Mouse (Mus musculus): ENCODE measurements around the gene Thnsl2.

Thnsl2 gene

DNA sequence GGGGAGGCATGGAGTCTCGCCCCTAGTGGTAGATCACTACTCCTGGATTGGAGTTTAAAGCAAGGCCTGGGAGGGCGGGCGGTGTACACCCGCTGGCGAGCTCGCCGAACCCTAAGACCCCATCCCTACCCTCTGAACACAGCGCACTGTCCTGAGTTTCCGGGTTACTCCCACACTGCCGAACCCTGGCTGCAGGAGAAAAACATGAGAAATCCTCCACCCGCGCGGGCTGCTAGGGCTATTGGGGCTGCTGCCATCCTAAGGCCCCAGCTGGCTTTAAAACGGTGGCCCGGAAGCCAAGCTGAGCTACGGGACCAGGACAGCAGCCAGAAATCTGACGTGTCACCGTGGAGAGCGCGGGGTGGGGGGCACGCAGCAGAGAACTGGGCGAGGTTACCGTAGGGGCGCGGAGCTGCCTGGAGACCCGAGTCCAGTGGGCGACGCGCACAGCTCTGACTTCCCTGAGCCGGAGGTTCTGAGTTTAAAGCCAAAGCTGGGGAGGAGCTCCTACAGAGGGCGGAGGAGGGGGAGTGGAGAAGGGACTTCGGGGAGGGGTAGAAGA, at the start of gene Thnsl2:
TSS of gene Thnsl2 (minus strand) at position 546 of the 562 bp plus-strand sequence.
- DNase-seq: peak; percentile 72

DNA sequence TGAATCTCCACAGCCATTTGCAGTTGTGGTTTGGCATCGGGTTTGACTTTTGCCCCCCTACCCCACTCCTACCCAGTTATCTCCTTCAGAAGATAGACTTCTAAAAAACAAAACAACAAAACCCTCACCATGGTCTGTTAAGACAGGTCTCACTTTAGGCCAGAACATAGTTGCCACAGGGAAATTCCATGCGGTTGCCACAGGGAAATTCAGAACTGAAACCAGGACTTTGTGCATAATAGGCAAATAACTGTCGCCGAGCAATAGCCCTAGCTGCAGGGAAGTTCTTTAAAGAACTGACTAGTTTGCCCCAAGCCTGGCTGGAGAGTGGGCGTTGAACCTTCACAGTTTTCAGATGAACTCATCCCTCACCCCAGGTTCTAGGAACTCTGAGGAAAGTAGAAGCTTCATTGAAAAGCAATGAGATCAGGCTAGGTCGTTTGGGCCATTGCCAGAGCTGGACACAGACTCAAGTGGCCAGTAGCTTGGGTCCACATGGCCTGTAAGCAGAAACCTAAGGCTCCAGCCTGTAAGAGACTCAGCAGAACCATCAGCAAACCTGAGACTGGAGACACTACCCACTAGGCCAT, 49.0 kb upstream of the Thnsl2 start:
- DNase-seq: no peak

DNA sequence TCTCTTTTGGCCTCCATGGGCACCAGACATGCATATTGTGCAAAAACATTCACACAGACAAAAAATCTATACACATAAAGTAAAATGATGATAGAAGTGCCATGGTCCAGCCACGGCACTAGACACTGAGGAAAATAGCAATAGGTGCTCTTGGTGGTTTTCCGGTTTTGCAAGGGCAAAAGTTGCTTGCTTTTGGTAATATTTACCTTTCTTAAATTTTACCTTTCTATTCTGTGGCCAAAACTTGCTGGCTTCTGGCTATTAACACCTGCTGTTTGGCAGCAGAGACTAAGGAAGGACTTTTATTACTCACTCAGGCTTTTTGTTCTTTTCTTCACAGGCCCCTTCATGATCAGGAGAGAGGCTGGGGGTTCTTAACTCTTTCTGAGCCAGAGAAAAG, 46.3 kb upstream of the Thnsl2 start:
- no peak for DNase-seq

DNA sequence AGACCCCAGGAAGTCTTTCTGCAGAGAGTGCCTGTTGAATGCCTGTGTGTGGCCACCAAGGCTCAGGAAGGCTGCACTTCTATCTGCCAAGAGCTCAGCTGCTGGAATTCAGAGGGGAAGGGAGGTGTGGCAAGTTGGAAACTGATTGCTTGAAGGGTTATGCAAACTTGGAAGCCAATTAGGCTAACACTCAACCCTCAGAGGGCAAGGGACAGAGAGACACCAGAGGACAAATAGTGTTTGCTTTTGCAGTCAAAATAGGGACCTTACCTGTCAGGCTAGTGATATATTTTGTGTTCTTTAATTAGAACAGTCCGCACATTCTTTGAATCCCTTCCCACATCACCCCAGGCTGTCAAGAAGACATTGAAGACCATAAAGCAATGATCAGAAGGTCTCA, 45.3 kb upstream of the Thnsl2 start:
- DNase-seq: no peak

DNA sequence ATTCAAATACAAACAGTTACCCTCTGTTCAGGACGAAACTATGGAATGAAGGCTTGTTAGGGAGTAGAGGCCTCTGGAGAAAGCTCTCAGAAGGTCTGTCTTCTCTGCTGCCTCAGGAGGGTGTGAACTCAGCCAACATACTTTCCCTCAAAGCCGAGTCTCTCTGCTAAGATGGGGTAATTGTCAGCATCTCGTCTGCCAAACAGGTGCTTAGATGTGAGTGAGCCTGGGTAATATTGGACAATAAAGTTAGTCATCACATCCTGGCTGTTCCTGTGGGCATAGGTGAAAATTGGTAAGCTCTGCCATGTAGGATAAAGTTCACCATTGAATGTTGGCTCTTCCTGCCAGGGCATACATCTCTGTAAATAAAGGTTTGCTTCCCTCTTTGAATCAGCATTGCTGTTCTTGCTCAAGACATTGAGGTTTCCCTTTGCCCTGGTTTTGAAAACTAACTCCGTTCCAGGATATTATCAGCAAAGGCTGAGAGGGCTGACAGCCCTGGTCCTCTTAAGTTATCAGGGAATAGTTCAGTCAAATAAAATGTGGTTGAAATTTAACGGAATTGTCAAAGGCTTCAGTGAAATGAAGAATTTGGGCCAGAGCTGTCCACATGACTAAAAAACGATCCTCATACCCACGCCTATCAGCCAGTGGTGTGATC, 40.8 kb upstream of the Thnsl2 start:
- no peak for DNase-seq

DNA sequence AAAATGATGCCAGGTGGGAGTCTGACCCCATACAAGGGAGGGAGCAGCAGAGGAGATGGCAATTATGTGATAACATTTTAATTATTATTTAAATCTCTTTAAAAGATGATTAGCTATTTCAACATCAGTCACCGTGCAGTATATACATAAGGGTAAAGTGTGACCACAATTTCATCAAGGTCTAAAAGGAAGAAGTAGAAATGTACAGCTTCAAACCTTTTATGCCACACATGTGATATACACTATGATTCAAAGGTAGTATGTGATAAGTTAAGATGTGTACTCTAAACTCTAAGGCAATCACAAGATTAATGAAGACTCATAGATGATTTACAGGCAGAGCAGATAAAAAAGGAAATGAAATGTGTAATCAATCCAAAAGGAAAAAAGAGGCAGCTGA, 36.4 kb upstream of the Thnsl2 start:
- DNase-seq: no peak

DNA sequence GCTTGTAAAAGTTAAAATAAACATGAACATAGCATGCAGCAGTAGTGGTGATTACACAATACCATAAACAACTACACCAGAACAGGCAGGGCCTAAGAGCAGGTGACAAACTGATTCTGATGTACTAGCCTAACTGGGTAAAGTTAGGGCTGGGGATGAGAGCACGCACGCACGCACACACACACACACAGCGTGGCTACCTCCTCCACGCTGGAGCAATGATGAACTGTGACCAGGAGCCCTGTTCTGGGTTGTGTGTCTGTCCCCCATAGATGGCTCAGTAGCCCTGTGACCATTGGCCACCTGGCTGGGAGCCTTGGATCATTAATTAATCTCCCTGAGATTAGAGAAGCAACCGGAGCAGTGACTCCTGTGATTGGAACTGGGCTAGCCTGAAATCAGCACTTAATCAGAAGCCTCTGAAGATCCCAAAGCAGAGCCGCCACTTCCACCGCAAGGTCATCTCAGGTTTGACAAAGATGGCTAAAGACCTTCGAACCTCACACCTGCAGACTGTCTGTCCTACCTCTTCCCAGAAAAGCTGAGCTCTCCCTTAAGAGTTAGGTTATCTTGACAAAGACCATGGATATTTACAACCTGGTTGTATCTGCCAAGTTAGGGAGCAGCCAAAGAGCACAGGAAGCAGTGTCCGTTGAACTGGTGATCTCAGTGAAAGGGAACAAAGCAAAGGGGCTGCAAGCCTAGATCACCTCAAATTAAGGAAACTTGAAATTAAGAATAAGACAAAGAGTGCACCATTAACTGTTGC, 28.8 kb upstream of the Thnsl2 start:
- no peak for DNase-seq

DNA sequence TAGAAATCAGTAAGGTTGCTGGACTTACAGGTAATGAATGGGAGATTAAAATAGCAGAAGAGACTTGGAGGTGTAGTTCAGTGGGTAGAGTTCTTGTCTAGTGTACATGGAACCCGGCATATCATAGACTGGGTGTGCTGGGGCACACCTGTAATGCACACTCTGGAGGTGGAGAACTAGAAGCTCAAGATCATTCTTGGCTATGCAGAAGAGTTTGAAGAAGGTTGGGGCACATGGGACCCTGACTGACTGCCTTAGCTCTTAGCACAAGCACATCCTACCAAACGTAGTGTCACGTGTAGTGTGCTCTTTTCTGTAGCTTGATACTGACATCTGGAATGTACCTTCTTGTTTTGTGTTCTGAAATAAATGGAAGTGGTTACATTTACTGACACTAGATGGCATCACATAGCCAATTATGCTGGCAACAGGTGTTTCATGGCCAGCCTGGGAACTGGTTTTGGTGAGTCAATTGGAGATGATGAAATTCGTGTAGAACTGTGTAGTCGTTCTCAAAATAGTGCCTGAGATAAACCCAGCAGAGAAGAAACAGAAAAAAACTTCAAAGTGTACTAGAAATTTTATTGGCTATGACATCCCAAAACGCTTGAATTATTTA, 22.4 kb upstream of the Thnsl2 start:
- peak; percentile 54 for DNase-seq

DNA sequence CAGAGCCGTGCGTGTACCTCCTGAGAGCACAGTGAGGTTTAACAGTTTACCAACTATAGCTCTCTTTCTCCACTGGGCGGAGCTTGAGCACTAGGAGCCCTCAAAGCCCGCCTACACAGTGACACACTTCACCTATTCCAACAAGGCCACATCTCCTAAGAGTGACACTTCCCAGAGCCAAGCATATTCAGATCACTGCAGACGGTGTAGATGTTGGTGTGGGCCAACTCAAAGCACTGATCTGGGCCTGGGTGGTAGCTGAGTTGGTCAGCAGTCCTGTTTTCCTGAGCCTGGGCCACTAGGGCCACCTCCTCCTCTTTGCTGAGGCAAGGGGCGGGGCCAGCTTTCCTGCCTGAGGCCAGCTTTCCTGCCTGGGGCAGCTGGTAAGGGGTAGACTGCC, 20.2 kb upstream of the Thnsl2 start:
- peak; percentile 71 for DNase-seq

DNA sequence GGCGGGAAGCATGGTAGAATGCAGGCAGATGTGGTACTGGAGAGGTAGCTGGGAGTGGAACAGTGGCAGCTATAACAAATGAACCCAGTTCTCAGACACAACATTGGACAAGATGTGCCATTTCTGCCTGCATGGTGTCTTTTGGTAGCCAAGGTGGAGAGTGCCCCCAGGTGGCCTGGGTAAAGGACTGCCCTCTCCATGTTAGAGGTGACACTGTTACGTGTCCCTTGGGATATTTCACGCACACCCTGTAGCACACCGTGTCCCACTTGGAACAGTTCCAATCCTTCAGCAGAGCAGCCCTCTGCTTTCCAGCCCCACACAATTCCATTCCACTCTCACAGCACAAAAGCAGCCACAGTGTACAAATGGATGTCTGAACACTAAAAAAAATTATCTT, 18.0 kb upstream of the Thnsl2 start:
- DNase-seq: peak; percentile 65

DNA sequence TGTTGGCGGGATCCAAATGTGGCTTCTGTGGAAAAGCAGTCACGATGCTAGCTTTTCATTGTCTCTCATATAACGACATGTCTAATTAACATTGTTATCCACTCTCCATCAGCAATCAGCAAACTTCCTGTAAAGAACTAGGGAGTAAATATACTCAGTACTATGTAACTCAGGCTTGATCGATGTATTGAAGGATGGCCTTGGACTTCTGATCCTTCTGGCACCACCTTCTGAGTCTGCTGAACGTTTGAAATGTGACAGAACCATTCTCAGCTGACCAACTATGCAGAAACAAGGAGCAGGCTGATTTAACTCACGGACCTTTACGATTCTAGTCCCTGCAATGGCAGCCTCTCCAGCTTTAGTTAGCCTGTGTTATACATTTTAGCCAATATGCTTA, 17.1 kb upstream of the Thnsl2 start:
- DNase-seq: no peak

DNA sequence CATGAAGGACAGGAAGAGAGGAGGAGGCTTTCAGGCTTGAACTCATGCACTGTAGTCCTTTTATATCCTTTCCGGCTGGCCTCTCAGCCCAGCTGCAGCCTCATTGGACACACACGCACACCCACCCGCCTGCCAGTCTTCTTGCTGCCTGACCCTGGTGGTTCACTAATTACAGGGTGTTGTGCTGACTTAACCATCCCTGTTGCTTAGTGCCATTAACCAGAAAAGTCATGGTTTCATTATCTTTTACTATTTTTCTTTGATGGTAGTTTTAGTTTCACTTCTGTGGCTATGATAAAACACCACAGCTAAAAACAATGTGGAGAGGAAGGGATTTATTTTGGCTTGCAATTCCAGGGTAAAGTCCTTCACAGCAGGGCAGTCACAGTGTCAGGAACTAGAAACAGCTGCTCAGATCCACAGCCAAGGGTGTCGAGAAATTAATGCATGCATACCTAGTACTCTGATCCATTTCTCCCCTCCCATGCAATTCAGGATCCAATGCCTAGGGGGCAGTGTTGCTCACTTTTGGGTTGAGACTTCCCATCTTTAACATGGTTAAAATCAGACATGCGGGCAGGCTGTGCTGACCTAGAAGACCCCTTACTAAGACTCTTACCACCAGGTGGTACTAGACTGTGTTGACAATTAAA, 12.6 kb upstream of the Thnsl2 start:
- DNase-seq: peak; percentile 63

DNA sequence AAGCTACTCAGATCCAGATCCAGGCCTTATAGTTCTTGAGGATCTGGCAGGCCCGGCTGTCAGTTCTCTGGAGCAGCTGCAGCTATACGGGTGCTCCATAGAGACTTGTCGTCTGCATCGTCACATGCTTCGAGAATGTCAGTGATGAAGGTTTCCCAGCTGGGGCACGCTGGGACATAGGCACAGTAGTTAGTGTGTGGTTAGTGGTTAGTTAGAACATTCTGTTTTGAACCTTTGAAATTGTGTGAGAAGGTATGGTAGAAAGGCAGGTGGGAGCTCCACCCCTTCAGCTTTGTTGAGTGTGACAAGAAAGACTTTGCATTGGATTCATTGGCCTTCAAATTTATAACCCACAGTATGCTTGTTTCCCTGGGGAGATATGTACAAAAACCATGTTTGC, 10.6 kb upstream of the Thnsl2 start:
- peak; percentile 72 for DNase-seq

DNA sequence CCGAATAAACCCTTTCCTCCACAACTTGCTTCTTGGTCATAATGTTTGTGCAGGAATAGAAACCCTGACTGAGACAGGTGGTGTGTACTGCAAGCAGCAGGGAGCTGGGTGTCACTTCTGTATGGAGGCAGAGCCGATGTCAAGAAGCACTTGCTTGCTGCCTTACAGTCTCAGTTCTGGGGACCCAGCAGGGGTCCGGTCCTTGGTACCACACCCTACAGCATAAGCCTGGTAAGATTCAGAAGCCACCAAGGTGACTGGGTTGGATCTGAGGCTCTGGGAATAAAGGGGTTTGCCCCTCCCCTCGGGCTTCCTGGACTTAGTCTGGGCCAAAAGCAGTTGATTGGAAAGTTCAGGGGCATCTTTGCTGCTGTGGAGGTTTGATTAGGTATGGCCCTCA, 9.2 kb upstream of the Thnsl2 start:
- DNase-seq: no peak

DNA sequence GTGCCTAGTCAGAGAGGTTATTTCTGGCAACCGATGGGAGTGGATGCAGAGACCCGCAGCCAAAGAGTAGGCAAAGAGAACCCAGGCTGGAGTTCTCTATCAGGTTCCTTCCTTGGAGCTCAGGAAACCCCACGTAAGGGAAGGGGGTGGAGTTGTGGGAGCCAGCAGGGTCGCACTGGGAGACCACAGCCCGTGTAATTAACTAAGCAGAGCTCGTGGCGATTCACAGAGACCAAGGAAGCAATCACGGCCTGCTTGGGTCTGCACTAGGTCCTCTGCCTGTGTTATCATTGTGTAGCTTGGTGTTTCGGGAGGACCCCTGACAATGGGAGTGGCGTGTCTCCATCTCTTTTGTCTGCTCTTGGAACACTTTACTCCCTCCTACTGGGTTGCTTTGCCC, 6.9 kb upstream of the Thnsl2 start:
- no peak for DNase-seq

DNA sequence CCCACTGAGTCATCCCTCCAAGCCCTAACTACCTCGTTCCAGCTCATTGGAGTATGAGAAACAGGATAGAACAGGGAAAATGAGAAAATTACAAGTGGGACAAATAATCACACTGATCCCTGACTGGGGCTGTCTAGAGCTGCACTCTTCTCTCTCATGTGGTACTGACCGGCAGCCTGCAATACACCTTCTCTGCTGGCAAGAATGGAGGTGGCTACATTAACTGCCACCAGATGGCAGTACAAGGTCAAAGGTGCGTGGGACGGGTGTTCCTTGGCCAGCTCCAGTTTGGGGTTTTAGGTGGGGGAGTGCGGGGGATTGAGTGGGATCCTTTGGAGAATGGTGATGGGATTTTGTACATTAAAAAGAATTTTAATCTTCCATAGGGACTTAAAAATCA, 5.3 kb upstream of the Thnsl2 start:
- peak; percentile 82 for DNase-seq

DNA sequence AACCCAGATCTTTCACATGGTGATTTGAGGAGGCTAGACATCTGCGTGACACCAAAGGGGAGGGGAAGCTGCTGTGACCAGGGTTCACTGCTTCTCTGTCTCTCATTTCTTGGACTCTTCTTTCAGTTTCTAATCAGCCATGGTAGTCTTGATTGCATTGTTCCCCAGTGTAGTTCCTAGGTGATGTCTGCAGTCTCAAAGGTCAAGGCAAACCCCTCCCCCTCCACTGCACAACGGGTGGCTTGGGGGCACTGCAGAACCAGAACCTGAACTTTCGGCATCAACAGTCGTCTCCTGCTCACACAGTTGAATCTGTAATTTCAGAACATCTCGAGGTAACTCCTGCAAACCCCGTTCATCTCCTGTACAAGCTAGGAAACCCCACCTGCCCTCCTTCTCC, 4.1 kb upstream of the Thnsl2 start:
- no peak for DNase-seq

DNA sequence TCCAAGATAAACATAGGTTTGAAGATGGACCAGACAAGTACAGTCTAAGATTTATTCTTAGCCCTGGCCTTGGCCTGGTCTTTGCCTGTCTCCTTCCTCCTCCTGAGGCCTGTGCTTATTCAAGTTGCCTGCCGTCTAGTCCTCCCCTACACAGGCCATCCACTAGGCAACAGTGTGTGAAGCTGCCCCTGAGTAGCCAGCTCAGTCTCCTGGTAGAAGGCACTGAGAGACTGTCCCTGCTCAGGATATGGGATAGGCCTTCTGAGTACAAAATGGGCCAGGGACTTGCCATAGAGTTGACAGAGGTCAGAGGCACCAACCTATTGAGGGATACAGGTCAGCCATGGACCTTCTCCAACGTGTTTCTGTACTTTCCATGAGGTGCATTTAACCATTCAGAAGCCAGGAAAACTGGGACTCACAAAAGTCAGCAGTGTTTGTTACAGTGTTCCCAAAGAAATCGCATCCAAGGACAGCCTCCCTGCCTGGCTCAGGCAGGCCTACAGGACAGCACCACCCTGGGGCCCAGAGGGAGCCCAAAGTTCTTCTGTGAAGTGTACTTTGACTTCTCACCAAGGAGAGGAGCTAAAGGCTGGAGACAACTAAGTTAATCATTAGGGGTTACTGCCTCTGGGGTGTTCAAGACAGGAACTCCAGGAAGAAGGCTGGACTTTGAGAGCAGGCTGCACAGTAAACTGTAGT, 1.2 kb upstream of the Thnsl2 start:
- no peak for DNase-seq

DNA sequence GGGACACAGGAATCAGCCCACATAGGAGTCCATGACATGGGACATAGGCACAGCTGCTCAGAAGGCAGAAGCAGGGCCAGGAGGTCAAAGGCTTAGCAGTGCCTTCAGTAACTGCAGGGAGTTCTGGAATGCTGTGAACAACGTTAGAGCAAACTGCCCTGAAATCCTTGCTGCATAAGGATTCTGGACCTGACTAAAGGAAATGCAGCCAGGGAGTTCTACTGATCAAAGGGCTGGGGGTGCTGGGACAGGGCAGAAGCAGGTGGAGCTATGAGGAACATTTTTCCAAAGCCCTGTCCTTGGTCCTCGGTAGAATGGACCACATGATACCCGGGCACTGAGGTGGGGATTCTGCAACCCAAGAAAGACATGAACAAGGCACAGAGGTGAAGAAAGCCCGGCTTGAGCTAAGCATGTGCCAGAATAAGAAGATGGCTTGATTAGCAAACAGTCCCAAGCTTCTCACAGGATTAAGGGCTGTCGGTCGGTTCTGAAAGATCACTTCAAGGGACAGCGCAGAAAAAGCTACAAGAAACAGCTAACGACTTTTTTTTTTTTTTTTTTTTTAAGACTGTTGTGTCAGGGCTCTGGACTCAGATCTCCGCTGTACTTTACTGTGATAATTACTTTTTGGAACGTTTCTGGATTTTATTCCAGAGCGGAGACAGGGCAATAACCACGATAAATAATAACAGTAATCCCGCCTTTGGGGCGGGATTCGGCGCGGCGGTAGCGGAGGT, 915 bp downstream of the Thnsl2 start:
- DNase-seq: no peak

DNA sequence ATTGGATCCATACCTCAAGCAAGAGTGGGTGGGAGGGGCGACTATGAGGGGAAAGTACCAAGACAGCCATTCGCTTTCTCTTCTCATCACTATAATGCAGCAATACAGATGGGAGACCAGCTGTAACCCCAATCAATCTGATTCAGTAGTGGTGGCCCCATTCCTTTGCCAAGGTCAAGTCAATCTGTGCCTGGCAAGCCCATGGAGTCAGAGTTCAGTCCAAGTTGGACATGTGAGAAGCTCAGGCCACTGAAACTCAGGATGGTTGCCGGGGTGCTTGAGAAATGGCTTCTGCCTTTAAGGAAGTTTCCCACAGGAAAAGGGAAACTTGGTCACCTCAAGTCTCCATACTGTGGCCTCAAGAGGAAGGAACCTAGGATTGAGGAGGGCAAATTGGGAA, 9.2 kb downstream of the Thnsl2 start:
- no peak for DNase-seq

DNA sequence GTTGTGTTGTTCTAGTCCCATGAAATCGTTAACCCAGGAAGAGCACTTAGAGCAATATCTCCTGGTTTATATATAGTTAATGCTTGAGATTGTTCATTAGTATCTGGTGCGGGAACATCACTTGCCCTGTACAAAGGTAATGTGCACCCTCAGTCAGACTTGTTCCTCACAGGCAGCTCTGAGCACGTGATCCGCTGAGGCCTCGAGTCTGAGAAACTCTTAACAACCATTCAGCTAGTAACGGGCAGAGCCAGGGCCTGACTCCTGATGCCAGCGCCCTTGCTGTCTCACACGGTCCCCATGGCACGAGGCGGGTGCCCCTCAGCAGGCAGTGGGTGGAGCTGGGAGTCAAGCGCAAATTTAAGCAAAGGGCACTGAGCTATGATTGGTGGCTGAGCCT, 10.7 kb downstream of the Thnsl2 start:
- DNase-seq: no peak

DNA sequence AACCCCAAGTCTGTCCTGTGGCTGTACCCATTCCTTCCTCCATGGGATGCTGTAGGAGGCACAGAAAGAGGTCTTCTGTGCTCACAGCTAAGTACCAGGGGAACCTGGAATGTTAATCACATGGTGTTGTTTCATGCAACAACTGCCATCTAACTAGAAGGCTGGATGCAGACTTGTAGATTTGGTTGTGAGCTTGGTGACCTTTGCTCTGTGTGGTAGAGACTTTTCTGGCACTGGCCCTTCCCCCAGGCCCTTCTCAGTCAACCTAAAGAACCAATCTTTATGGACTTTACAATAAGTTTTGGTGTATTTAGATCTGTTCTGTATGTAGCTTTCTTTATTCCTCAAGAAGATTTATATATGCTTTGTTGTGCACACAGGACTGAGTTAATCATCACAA, 13.2 kb downstream of the Thnsl2 start:
- DNase-seq: no peak

Data from thymus, postnatal 14 days (tissue).